Mouse (Mus musculus): ENCODE results near the gene Sesn1. TPM values are rescaled to one million over a fixed set of nuclear protein-coding genes. Genes with fewer than 3 reads are reported as not detected.

The Sesn1 gene
- polyA plus RNA-seq, 1 experiment from 2014 or later, result 16.4 TPM

DNA sequence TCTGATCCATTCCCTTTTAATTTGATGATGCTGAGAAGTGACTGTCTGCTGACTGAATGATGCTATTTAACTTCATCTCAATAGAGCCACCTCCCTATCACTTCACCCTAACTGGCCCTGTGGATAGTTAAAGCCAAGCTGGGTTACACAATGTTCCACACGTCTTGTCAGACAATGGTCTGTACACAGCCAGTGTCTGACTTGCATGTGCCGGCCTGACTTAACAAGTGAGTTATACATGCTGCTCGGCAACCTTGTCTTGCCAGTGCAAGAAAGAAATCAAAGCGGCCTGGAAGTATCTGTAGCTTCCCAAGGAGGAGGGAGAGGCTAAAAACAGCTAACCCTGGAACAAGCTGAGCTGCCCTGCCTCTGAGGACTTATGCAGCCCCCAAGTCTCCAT lies 71.7 kb downstream of the Sesn1 start:
- Histone ChIP-seq H3K4me3 (ENCODE audit: low read depth, low read length) (no peak overlapping the region), H3K27me3 (ENCODE audit: insufficient read depth, low read length) (no peaks in the 10 kb centered on the region), H3K4me2 (ENCODE audit: low read depth, low read length) (no peak overlapping the region), H3K9me3 (ENCODE audit: low read length) (no peaks in the 10 kb centered on the region), H3K27ac (ENCODE audit: low read depth) (no peak overlapping the region), H3K36me3 (replicated peaks; ENCODE audit: insufficient read depth, low read length) (no peaks in the 10 kb centered on the region), H3K9ac (replicated peaks) (no peak overlapping the region), H3K4me1 (ENCODE audit: insufficient read depth) (peaks cover 2% of the 10 kb centered on the region; the same call in 1 of the 2 replicates)
- ATAC-seq (no peak), DNase-seq (no peak)
- 54% methylated on average over 4 of the region's 4 CpGs for WGBS (ENCODE audit: insufficient replicate concordance)
- no peak for TF ChIP-seq CTCF (IDR thresholded peaks at IDR 0.05; ENCODE audit: low read depth)
- no peak for TF ChIP-seq EP300 (IDR thresholded peaks at IDR 0.05; ENCODE audit: low read depth)

- H3K4me3 ChIP-seq (ENCODE audit: low read depth, low read length), result no peak overlapping the region
- H3K9me3 ChIP-seq (ENCODE audit: low read length), result no peaks in the 10 kb centered on the region
- H3K9ac ChIP-seq (replicated peaks), result no peak overlapping the region
- no peak overlapping the region for H3K4me2 ChIP-seq (ENCODE audit: low read depth, low read length)
- WGBS (ENCODE audit: insufficient replicate concordance), result 63% methylated on average over 8 of the region's 8 CpGs
- no peaks in the 10 kb centered on the region for H3K27me3 ChIP-seq (ENCODE audit: insufficient read depth, low read length)
- peaks cover 10% of the 10 kb centered on the region; the same call in 1 of the 2 replicates for H3K4me1 ChIP-seq (ENCODE audit: insufficient read depth)
- TF ChIP-seq EP300 (IDR thresholded peaks at IDR 0.05; ENCODE audit: low read depth) (no peak), CTCF (IDR thresholded peaks at IDR 0.05; ENCODE audit: low read depth) (no peak)
- H3K27ac ChIP-seq (ENCODE audit: low read depth), result peak overlapping the region; percentile 39; the same call in 1 of the 2 replicates
- no peaks in the 10 kb centered on the region for H3K36me3 ChIP-seq (replicated peaks; ENCODE audit: insufficient read depth, low read length)
- no peak for ATAC-seq
- DNase-seq, result no peak
Observed at GRCm38 (mm10) chr10:41883741-41884575, 74.2 kb downstream of the Sesn1 start.

DNA sequence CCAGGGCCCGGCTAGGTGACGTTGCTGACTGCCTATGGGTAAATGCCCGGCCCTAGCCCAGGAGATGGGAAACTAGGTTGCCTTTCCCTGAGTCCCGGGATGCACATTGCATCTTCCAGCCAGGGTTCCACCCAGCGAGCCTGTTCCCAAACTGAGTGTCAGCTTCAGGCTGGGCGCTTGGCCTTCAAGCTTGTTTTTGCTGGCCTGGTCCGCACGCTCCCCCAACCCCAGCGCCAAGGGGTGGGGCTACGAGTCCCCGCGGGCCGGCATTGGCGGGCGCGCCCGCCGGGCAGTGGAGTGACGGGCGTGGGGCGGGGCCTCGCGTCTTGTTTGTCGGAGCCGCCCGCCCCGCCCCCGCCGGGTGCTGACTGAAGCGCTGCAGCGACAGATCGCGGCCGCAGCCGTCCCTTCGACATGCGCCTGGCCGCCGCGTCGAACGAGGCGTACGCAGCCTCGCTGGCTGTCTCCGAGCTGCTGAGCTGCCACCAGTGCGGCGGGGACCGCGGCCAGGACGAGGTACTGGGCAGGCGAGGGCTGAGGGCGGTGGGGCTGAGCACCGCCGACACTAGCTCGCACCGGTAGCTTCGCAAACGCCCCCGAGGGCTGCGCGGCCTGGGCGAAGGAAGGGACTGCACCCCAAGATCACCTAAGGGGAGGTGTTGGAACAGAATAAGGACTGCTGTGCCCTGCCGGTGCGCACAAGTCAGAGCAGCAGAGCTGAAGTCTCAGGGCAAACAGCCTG lies 77.5 kb downstream of the Sesn1 start:
- ATAC-seq (peak; percentile 98), DNase-seq (peak; percentile 99)
- 3% methylated on average over 65 of the region's 65 CpGs for WGBS (ENCODE audit: insufficient replicate concordance)
- Histone ChIP-seq H3K27me3 (ENCODE audit: insufficient read depth, low read length) (no peaks in the 10 kb centered on the region), H3K9ac (replicated peaks) (peak overlapping the region; percentile 94), H3K4me1 (ENCODE audit: insufficient read depth) (peaks cover 22% of the 10 kb centered on the region), H3K27ac (ENCODE audit: low read depth) (peak overlapping the region; percentile 98), H3K4me2 (ENCODE audit: low read depth, low read length) (peak overlapping the region; percentile 87), H3K9me3 (ENCODE audit: low read length) (no peaks in the 10 kb centered on the region), H3K4me3 (ENCODE audit: low read depth, low read length) (peak overlapping the region; percentile 76), H3K36me3 (replicated peaks; ENCODE audit: insufficient read depth, low read length) (no peaks in the 10 kb centered on the region)
- no peak; the same call in 1 of the 2 replicates for TF ChIP-seq CTCF (IDR thresholded peaks at IDR 0.05; ENCODE audit: low read depth)
- no peak for TF ChIP-seq EP300 (IDR thresholded peaks at IDR 0.05; ENCODE audit: low read depth)

DNA sequence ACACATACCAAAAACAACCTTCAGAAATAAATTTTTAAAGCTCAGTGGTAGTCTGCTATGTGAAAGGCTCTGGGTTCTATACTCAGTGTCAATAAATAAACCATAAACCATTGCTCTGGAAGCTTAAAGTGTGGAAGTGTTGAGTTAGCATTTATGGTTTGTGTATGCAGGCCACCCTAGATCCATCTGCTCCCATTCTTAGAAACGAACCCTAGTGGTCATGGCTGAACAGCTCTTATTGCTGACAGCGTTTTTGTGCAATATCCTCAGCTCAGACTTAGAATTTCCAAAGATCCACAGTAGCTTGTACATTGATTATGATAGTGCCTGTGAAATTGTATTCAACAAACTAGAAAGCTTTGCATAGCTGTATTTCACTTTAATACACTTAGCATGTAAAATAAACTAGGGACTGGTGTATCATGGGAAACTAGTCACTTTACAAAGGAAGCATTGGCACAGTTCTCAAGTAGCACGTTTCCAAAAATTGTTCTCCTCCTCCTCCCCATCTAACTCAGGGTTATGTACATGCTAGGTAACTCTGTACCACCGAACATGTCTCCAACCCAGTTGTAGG lies 78.7 kb downstream of the Sesn1 start:
- ATAC-seq, result no peak
- H3K4me1 ChIP-seq (ENCODE audit: insufficient read depth), result peaks cover 32% of the 10 kb centered on the region
- no peak for DNase-seq
- no peaks in the 10 kb centered on the region for H3K9me3 ChIP-seq (ENCODE audit: low read length)
- H3K36me3 ChIP-seq (replicated peaks; ENCODE audit: insufficient read depth, low read length), result no peaks in the 10 kb centered on the region
- peak overlapping the region; percentile 98 for H3K27ac ChIP-seq (ENCODE audit: low read depth)
- 28% methylated on average over 4 of the region's 4 CpGs for WGBS (ENCODE audit: insufficient replicate concordance)
- H3K9ac ChIP-seq (replicated peaks), result peak overlapping the region; percentile 94
- no peaks in the 10 kb centered on the region for H3K27me3 ChIP-seq (ENCODE audit: insufficient read depth, low read length)
- peak overlapping the region; percentile 76 for H3K4me3 ChIP-seq (ENCODE audit: low read depth, low read length)
- no peak for TF ChIP-seq EP300 (IDR thresholded peaks at IDR 0.05; ENCODE audit: low read depth)
- TF ChIP-seq CTCF (IDR thresholded peaks at IDR 0.05; ENCODE audit: low read depth), result peak; percentile 78
- peak overlapping the region; percentile 87 for H3K4me2 ChIP-seq (ENCODE audit: low read depth, low read length)

- H3K27ac ChIP-seq (ENCODE audit: low read depth), result peak overlapping the region; percentile 25; the same call in 1 of the 2 replicates
- peak overlapping the region; percentile 87 for H3K4me2 ChIP-seq (ENCODE audit: low read depth, low read length)
- no peak for DNase-seq
- 58% methylated on average over 5 of the region's 5 CpGs for WGBS (ENCODE audit: insufficient replicate concordance)
- peaks cover 35% of the 10 kb centered on the region for H3K4me1 ChIP-seq (ENCODE audit: insufficient read depth)
- no peaks in the 10 kb centered on the region for H3K9me3 ChIP-seq (ENCODE audit: low read length)
- H3K27me3 ChIP-seq (ENCODE audit: insufficient read depth, low read length), result no peaks in the 10 kb centered on the region
- ATAC-seq, result no peak
- peak; percentile 82 for TF ChIP-seq EP300 (IDR thresholded peaks at IDR 0.05; ENCODE audit: low read depth)
- TF ChIP-seq CTCF (IDR thresholded peaks at IDR 0.05; ENCODE audit: low read depth), result no peak
- H3K9ac ChIP-seq (replicated peaks), result 0 out of 2 replicates have a peak overlapping the region, but pooled peaks have one; percentile 13
- H3K4me3 ChIP-seq (ENCODE audit: low read depth, low read length), result peak overlapping the region; percentile 76; the same call in 1 of the 2 replicates
- peaks cover 1% of the 10 kb centered on the region for H3K36me3 ChIP-seq (replicated peaks; ENCODE audit: insufficient read depth, low read length)
Observed at GRCm38 (mm10) chr10:41889566-41889965, 79.8 kb downstream of the Sesn1 start.

- H3K27me3 ChIP-seq (ENCODE audit: insufficient read depth, low read length), result no peaks in the 10 kb centered on the region
- no peak overlapping the region for H3K4me3 ChIP-seq (ENCODE audit: low read depth, low read length)
- H3K36me3 ChIP-seq (replicated peaks; ENCODE audit: insufficient read depth, low read length), result peaks cover 4% of the 10 kb centered on the region
- peak overlapping the region; percentile 11; the same call in 1 of the 2 replicates for H3K4me2 ChIP-seq (ENCODE audit: low read depth, low read length)
- H3K4me1 ChIP-seq (ENCODE audit: insufficient read depth), result peaks cover 35% of the 10 kb centered on the region
- H3K27ac ChIP-seq (ENCODE audit: low read depth), result peak overlapping the region; percentile 44; the same call in 1 of the 2 replicates
- TF ChIP-seq CTCF (IDR thresholded peaks at IDR 0.05; ENCODE audit: low read depth) (no peak), EP300 (IDR thresholded peaks at IDR 0.05; ENCODE audit: low read depth) (no peak)
- ATAC-seq (no peak), DNase-seq (no peak)
- no peak overlapping the region; the same call in 1 of the 2 replicates for H3K9ac ChIP-seq (replicated peaks)
- no peaks in the 10 kb centered on the region for H3K9me3 ChIP-seq (ENCODE audit: low read length)
Observed at GRCm38 (mm10) chr10:41890537-41890936, 80.8 kb downstream of the Sesn1 start.

All from liver, postnatal 0 days (tissue).